Mouse (Mus musculus): ENCODE measurements around the gene Itpr2.

GRCm38 (mm10) chr6:146366180-146366579 lies 135.8 kb downstream of the Itpr2 start:
- no peak for TF ChIP-seq POLR2A (IDR thresholded peaks at IDR 0.05; ENCODE audit: borderline replicate concordance, control insufficient read depth, low read depth, low read length)
- no peak for TF ChIP-seq CTCF (IDR thresholded peaks at IDR 0.05; ENCODE audit: control insufficient read depth, insufficient read depth, low read length)

Data from bone marrow, adult 2 months (tissue).